Mouse (Mus musculus): ENCODE data around the gene Raf1.

GRCm38 (mm10) chr6:115650476-115651427 lies 25.7 kb downstream of the Raf1 start:
- no peak for TF ChIP-seq POLR2AphosphoS5 (IDR thresholded peaks at IDR 0.05; ENCODE audit: insufficient replicate concordance, low read depth, low read length)
- no peak for TF ChIP-seq CTCF (IDR thresholded peaks at IDR 0.05; ENCODE audit: low read depth, low read length)
- no peak for TF ChIP-seq GATA1 (IDR thresholded peaks at IDR 0.05; ENCODE audit: borderline replicate concordance, low read length)
- no peak for TF ChIP-seq GATA2 (IDR thresholded peaks at IDR 0.05; ENCODE audit: borderline replicate concordance, low read depth, low read length)
